Mouse (Mus musculus): Measurements from ENCODE around the gene Syde2. TPM values are rescaled to one million over a fixed set of nuclear protein-coding genes. Genes with fewer than 3 reads are reported as not detected.

The Syde2 gene
- polyA plus RNA-seq, 1 experiment from 2014 or later: 5.4 TPM

DNA sequence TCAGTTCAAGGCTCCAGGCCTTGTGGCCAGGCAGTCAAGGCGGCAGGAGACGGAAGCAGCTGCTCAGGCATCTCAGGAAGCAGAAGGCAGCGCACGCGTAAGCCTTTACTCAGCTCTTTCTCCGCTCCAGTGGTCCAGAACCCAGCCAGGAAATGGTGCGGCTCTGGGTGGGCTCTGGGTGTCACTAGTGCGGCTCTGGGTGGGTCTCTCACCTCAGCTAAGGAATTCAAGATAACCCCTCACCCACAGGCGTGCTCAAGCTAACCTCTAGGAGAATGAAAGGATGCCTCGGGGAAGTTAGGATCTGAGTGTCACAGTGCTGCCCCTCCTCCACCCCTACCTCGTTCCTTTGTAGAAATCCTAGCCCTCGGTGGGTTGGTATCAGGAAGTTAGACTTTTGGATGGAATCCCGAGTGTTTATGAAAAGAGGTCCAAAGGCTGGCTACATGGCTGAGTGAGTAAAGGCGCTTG is 18.6 kb upstream of the Syde2 start:
- WGBS: 34% methylated on average over 14 of the region's 14 CpGs
- Histone ChIP-seq H3K4me2 (peak overlapping the region; percentile 24), H3K4me1 (peaks cover 55% of the 10 kb centered on the region), H3K9ac (peak overlapping the region; percentile 8; the same call in 1 of the 2 replicates), H3K27ac (replicated peaks) (peak overlapping the region; percentile 49; the same call in 1 of the 2 replicates), H3K27me3 (replicated peaks) (no peaks in the 10 kb centered on the region), H3K36me3 (no peaks in the 10 kb centered on the region), H3K9me3 (peaks cover 3% of the 10 kb centered on the region), H3K4me3 (no peak overlapping the region)
- ATAC-seq (ENCODE audit: extremely low read depth, insufficient number of reproducible peaks, low FRiP score, low TSS enrichment): no peak

DNA sequence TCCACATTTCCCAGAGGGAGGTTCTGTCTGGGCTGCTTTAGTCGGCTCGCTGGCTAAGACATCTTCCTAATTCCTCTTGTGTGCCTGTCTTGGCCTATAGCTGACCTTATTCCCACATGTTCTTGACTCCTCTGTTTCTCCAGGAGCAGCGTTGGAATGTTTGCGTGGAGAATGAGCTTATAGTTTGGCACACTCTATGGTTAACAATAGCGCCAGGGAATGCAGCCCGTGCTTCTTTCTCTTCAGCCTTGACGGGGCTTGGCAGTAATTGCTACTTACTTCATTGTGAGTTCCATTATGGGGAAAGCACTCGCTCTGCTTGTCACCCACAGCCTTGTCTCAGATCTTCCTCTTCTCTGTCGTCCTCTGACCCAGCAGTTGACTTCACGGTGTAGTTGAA is 16.2 kb upstream of the Syde2 start:
- no peak overlapping the region for H3K4me2 ChIP-seq
- peak overlapping the region; percentile 24; the same call in 1 of the 2 replicates for H3K9ac ChIP-seq
- H3K27me3 ChIP-seq (replicated peaks): no peaks in the 10 kb centered on the region
- 66% methylated on average over 10 of the region's 10 CpGs for WGBS
- no peaks in the 10 kb centered on the region for H3K36me3 ChIP-seq
- H3K27ac ChIP-seq (replicated peaks): peak overlapping the region; percentile 69
- no peak for ATAC-seq (ENCODE audit: extremely low read depth, insufficient number of reproducible peaks, low FRiP score, low TSS enrichment)
- H3K4me3 ChIP-seq: no peak overlapping the region
- peaks cover 33% of the 10 kb centered on the region for H3K4me1 ChIP-seq
- peaks cover 10% of the 10 kb centered on the region for H3K9me3 ChIP-seq

DNA sequence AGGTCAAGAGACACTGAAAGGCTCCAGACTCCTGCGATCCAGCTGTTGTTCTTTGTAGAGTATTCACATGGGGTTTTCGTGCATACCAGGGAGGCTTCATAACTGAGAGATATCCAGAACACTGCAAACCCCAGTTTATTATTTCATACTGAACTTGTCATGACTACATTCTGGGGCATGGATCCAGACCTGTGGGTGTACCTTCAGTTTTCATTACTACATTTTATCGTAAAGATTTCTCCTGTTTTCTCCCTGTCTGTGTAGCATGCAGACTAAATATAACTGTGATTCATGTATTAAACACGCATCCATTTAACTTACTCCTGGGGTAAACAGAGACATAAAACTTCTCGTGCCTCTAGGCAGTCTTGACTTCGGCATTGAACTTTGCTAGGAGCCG is 12.7 kb upstream of the Syde2 start:
- WGBS: 80% methylated on average over 7 of the region's 7 CpGs
- Histone ChIP-seq H3K4me3 (no peak overlapping the region), H3K9me3 (peaks cover 24% of the 10 kb centered on the region), H3K9ac (no peak overlapping the region), H3K27me3 (replicated peaks) (no peaks in the 10 kb centered on the region), H3K4me2 (no peak overlapping the region), H3K36me3 (no peaks in the 10 kb centered on the region), H3K4me1 (peaks cover 12% of the 10 kb centered on the region; the same call in 1 of the 2 replicates), H3K27ac (replicated peaks) (0 out of 2 replicates have a peak overlapping the region, but pooled peaks have one; percentile 24)
- ATAC-seq (ENCODE audit: extremely low read depth, insufficient number of reproducible peaks, low FRiP score, low TSS enrichment): no peak

DNA sequence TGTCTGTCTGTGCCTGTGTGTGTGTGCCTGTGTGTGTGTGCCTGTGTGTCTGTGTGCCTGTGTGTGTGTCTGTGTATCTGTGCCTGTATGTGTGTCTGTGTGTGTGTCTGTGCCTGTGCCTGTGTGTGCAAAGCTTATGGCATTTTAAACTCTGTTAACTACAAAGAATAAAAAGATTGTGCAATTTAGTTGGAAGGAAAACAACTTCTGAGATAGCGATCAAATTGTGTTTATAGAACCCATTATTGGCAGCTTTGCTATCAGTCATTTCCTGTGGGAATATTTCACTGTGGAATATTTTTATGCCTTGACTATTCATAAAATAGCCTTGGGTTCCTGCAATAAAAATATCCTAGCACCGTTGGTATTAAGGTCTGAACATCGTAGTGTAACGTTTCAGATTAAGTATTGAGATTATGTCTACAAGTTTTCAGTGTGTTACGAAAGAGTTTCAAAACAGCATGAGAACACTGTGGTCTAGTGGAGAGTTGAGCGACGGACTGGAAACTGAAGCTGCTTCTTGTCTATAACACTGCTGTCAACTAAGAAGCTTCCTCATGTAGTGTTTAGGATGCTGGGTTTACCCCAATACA is 2.2 kb upstream of the Syde2 start:
- H3K9me3 ChIP-seq: no peaks in the 10 kb centered on the region; the same call in 1 of the 2 replicates
- no peak overlapping the region for H3K4me3 ChIP-seq
- 0 out of 2 replicates have a peak overlapping the region, but pooled peaks have one; percentile 44 for H3K9ac ChIP-seq
- 0 out of 2 replicates have a peak, but pooled peaks cover 4% of the 10 kb centered on the region for H3K27me3 ChIP-seq (replicated peaks)
- H3K4me2 ChIP-seq: no peak overlapping the region
- WGBS: 67% methylated on average over 7 of the region's 7 CpGs
- no peaks in the 10 kb centered on the region for H3K36me3 ChIP-seq
- peaks cover 28% of the 10 kb centered on the region for H3K4me1 ChIP-seq
- ATAC-seq (ENCODE audit: extremely low read depth, insufficient number of reproducible peaks, low FRiP score, low TSS enrichment): no peak
- no peak overlapping the region for H3K27ac ChIP-seq (replicated peaks)

- ATAC-seq (ENCODE audit: extremely low read depth, insufficient number of reproducible peaks, low FRiP score, low TSS enrichment): no peak
- WGBS: 54% methylated on average over 6 of the region's 6 CpGs
- H3K4me3 ChIP-seq: peak overlapping the region; percentile 88
- H3K27me3 ChIP-seq (replicated peaks): 0 out of 2 replicates have a peak, but pooled peaks cover 4% of the 10 kb centered on the region
- peak overlapping the region; percentile 81 for H3K4me2 ChIP-seq
- H3K27ac ChIP-seq (replicated peaks): peak overlapping the region; percentile 100
- H3K4me1 ChIP-seq: peaks cover 33% of the 10 kb centered on the region
- no peaks in the 10 kb centered on the region; the same call in 1 of the 2 replicates for H3K9me3 ChIP-seq
- peaks cover 5% of the 10 kb centered on the region; the same call in 1 of the 2 replicates for H3K36me3 ChIP-seq
- peak overlapping the region; percentile 98 for H3K9ac ChIP-seq
These were observed 1.2 kb upstream of the Syde2 start for GRCm38 (mm10) chr3:145986317-145987001.

DNA sequence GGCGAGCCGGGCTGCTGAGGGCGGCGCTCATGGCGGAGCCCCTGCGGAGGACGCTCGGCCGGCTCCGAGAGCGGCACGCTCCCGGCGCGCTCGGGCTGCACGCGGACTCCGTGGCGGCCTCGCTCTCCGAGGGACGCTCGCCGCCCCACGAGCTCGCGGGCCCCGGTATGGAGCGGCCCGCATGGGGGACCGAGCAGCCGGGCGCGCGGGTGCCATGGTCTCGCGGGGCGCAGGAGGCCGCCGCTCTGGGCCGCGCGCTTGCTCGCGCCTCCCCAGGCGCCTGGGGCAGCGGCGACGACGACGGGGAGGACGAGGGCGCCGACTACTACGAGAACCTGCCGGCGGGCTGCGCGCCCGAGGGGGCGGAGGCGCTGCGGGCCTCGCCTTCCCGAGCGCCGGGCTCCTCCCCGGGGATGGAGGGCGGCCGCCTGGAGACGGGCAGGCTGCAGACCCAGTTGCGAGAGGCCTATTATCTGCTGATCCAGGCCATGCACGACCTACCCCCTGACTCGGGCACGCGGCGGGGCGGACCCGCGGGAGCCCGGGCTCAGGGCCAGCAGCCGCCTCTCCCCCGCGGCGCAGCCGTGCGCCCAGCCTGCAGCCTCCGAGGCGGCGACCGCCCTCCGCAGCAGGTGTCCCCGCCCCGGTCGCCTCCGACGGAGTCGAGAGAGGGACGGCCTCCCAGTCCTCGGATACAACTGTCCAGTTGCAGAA is 457 bp downstream of the Syde2 start:
- Histone ChIP-seq H3K36me3 (peaks cover 8% of the 10 kb centered on the region; the same call in 1 of the 2 replicates), H3K27me3 (replicated peaks) (0 out of 2 replicates have a peak, but pooled peaks cover 4% of the 10 kb centered on the region), H3K4me2 (peak overlapping the region; percentile 81), H3K27ac (replicated peaks) (peak overlapping the region; percentile 100), H3K4me3 (peak overlapping the region; percentile 88), H3K9me3 (no peaks in the 10 kb centered on the region; the same call in 1 of the 2 replicates), H3K9ac (peak overlapping the region; percentile 98), H3K4me1 (peaks cover 49% of the 10 kb centered on the region)
- ATAC-seq (ENCODE audit: extremely low read depth, insufficient number of reproducible peaks, low FRiP score, low TSS enrichment): peak; percentile 77
- under 1% methylated on average over 93 of the region's 101 CpGs for WGBS

- Histone ChIP-seq H3K27me3 (replicated peaks) (0 out of 2 replicates have a peak, but pooled peaks cover 4% of the 10 kb centered on the region), H3K4me3 (peak overlapping the region; percentile 88), H3K9ac (peak overlapping the region; percentile 98), H3K4me2 (peak overlapping the region; percentile 81), H3K36me3 (peaks cover 8% of the 10 kb centered on the region; the same call in 1 of the 2 replicates), H3K4me1 (peaks cover 53% of the 10 kb centered on the region), H3K27ac (replicated peaks) (peak overlapping the region; percentile 100), H3K9me3 (no peaks in the 10 kb centered on the region)
- WGBS: under 1% methylated on average over 45 of the region's 45 CpGs
- no peak; the same call in 1 of the 2 replicates for ATAC-seq (ENCODE audit: extremely low read depth, insufficient number of reproducible peaks, low FRiP score, low TSS enrichment)
These were observed 1.3 kb downstream of the Syde2 start for GRCm38 (mm10) chr3:145988684-145989575.

GRCm38 (mm10) chr3:145989576-145990081 is 2.0 kb downstream of the Syde2 start:
- H3K27me3 ChIP-seq (replicated peaks): 0 out of 2 replicates have a peak, but pooled peaks cover 4% of the 10 kb centered on the region
- peak overlapping the region; percentile 98 for H3K9ac ChIP-seq
- H3K4me1 ChIP-seq: peaks cover 47% of the 10 kb centered on the region
- peaks cover 8% of the 10 kb centered on the region; the same call in 1 of the 2 replicates for H3K36me3 ChIP-seq
- H3K4me3 ChIP-seq: peak overlapping the region; percentile 88
- peak overlapping the region; percentile 81 for H3K4me2 ChIP-seq
- H3K9me3 ChIP-seq: no peaks in the 10 kb centered on the region
- peak overlapping the region; percentile 100 for H3K27ac ChIP-seq (replicated peaks)
- WGBS: 6% methylated on average over 11 of the region's 11 CpGs
- ATAC-seq (ENCODE audit: extremely low read depth, insufficient number of reproducible peaks, low FRiP score, low TSS enrichment): no peak

DNA sequence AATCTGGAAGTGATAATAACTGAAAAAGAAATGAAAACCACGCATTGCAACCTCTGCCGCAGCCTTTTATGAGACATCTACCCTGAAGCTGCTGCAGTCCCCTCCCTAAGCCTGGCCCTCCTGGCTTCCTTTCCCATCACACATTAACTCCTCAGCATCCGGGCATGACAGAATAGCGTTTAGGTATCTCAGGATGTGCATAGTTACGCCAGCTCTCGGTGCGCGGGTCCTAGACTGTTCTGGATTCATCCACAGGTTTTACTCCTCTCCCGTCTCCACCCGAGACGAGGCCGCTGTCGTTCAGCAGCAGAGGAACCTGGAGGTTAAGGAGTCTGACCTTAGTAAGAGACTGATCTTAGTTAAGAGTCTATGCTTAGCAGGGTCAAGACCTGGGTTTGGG is 3.5 kb downstream of the Syde2 start:
- no peaks in the 10 kb centered on the region for H3K9me3 ChIP-seq
- ATAC-seq (ENCODE audit: extremely low read depth, insufficient number of reproducible peaks, low FRiP score, low TSS enrichment): no peak
- H3K9ac ChIP-seq: peak overlapping the region; percentile 74
- H3K4me1 ChIP-seq: peaks cover 49% of the 10 kb centered on the region
- peak overlapping the region; percentile 88 for H3K4me3 ChIP-seq
- H3K36me3 ChIP-seq: peaks cover 8% of the 10 kb centered on the region; the same call in 1 of the 2 replicates
- peak overlapping the region; percentile 81 for H3K4me2 ChIP-seq
- H3K27ac ChIP-seq (replicated peaks): no peak overlapping the region; the same call in 1 of the 2 replicates
- 0 out of 2 replicates have a peak, but pooled peaks cover 4% of the 10 kb centered on the region for H3K27me3 ChIP-seq (replicated peaks)
- WGBS: 57% methylated on average over 13 of the region's 13 CpGs
